Mouse (Mus musculus) liver, postnatal 0 days (tissue): ENCODE results near the gene Fst.

Source experiments
- CTCF ChIP-seq: sonication (generic); IDR thresholded peaks from 2 replicates; pipeline ENCODE4 v1.5.1; 2016; ENCODE audit warnings: antibody characterized with exemption, low read depth
- EP300 ChIP-seq: IDR thresholded peaks from 2 replicates; pipeline ENCODE4 v1.6.1; 2016; ENCODE audit warnings: antibody characterized with exemption, low read depth, mild to moderate bottlenecking

- no peak for TF ChIP-seq CTCF
- TF ChIP-seq EP300 = no peak
These were observed 35.1 kb upstream of the Fst start for GRCm38 (mm10) chr13:114493826-114494225.
